Mouse (Mus musculus): Measurements from ENCODE around the gene Ksr2. TPM values are rescaled to one million over a fixed set of nuclear protein-coding genes. Genes with fewer than 3 reads are reported as not detected.
A peak's percentile ranks its signal among the peaks of the same experiment; 100 is the strongest.

The Ksr2 gene
- total and polyA plus RNA-seq, 3 experiments = 0.36 to 1.3 (median 1.2) TPM

- H3K4me3 ChIP-seq (replicated peaks in 1 of 3; ENCODE audit: low read depth in 2 of 3, low read length in 2 of 3, poor library complexity in 1 of 3) = no peak overlapping the region
- TF ChIP-seq SMC3 (IDR thresholded peaks at IDR 0.05; ENCODE audit: low read depth, low read length) (no peak), HCFC1 (IDR thresholded peaks at IDR 0.05; ENCODE audit: low read depth, low read length) (no peak), KAT2A (IDR thresholded peaks at IDR 0.05; ENCODE audit: insufficient replicate concordance, low read length) (no peak), JUN (IDR thresholded peaks at IDR 0.05; ENCODE audit: insufficient read depth, low read depth, low read length) (no peak), UBTF (IDR thresholded peaks at IDR 0.05; ENCODE audit: low read depth, low read length) (no peak), ZKSCAN1 (IDR thresholded peaks at IDR 0.05; ENCODE audit: borderline replicate concordance, low read depth, low read length) (no peak), TCF12 (IDR thresholded peaks at IDR 0.05; ENCODE audit: low read depth, low read length) (no peak), ETS1 (conservative IDR thresholded peaks at IDR 0.05; ENCODE audit: low read depth, low read length) (no peak), IRF4 (IDR thresholded peaks at IDR 0.05; ENCODE audit: low read depth, low read length) (no peak), ZMIZ1 (IDR thresholded peaks at IDR 0.05; ENCODE audit: low read depth, low read length) (no peak), JUND (conservative IDR thresholded peaks at IDR 0.05; ENCODE audit: low read depth, low read length) (no peak), MXI1 (IDR thresholded peaks at IDR 0.05; ENCODE audit: low read depth, low read length) (no peak), ZNF384 (IDR thresholded peaks at IDR 0.05; ENCODE audit: low read depth, low read length) (no peak), EP300 (IDR thresholded peaks at IDR 0.05; ENCODE audit: low read length) (no peak)
- H3K79me2 ChIP-seq (replicated peaks; ENCODE audit: control insufficient read depth, extremely low read depth, insufficient read depth, poor library complexity, severe bottlenecking) = no peaks in the 10 kb centered on the region
- no peak for DNase-seq (ENCODE audit: extremely low read depth)
- in situ Hi-C loops (cut with MboI; ENCODE audit: low pct_ligation_motif_present, low pct_unique_long_range_greater_than_20kb, low sequenced_read_pairs) = no loop called here
- H3K4me1 ChIP-seq (ENCODE audit: control insufficient read depth in 1 of 2, insufficient read depth in 2 of 2) = no peaks in the 10 kb centered on the region
- H3K27me3 ChIP-seq (replicated peaks) = no peaks in the 10 kb centered on the region
- H3K9ac ChIP-seq (ENCODE audit: insufficient read depth, low read depth) = no peak overlapping the region
- no peaks in the 10 kb centered on the region for H3K36me3 ChIP-seq (replicated peaks in 1 of 2; ENCODE audit: control insufficient read depth in 1 of 2, insufficient read depth in 1 of 2, low read length in 1 of 2)
- H3K4me2 ChIP-seq (ENCODE audit: insufficient read depth, low read depth, poor library complexity, severe bottlenecking) = no peak overlapping the region
- H3K9me3 ChIP-seq (replicated peaks; ENCODE audit: low read length) = no peaks in the 10 kb centered on the region
- dilution Hi-C loops (cut with MboI; ENCODE audit: extremely low pct_ligation_motif_present, extremely low pct_unique_long_range_greater_than_20kb, low sequenced_read_pairs) = no loop called here
- H3K27ac ChIP-seq (ENCODE audit: insufficient read depth, low read depth) = no peak overlapping the region
Observed at GRCm38 (mm10) chr5:117651238-117651886, 237.6 kb downstream of the Ksr2 start.

- Histone ChIP-seq H3K27ac (ENCODE audit: insufficient read depth, low read depth) (no peak overlapping the region), H3K9me3 (replicated peaks; ENCODE audit: low read length) (no peaks in the 10 kb centered on the region), H3K36me3 (replicated peaks in 1 of 2; ENCODE audit: control insufficient read depth in 1 of 2, insufficient read depth in 1 of 2, low read length in 1 of 2) (no peaks in the 10 kb centered on the region), H3K9ac (ENCODE audit: insufficient read depth, low read depth) (no peak overlapping the region), H3K79me2 (replicated peaks; ENCODE audit: control insufficient read depth, extremely low read depth, insufficient read depth, poor library complexity, severe bottlenecking) (no peaks in the 10 kb centered on the region), H3K4me1 (ENCODE audit: control insufficient read depth in 1 of 2, insufficient read depth in 2 of 2) (no peaks in the 10 kb centered on the region), H3K4me2 (ENCODE audit: insufficient read depth, low read depth, poor library complexity, severe bottlenecking) (no peak overlapping the region), H3K4me3 (replicated peaks in 1 of 3; ENCODE audit: low read depth in 2 of 3, low read length in 2 of 3, poor library complexity in 1 of 3) (no peak overlapping the region), H3K27me3 (replicated peaks) (no peaks in the 10 kb centered on the region)
- TF ChIP-seq NRF1 (IDR thresholded peaks at IDR 0.05; ENCODE audit: low read depth, low read length) = no peak
- TF ChIP-seq CTCF (conservative IDR thresholded peaks at IDR 0.05 in 1 of 2, IDR thresholded peaks at IDR 0.05 in 1 of 2; ENCODE audit: low read depth in 2 of 2, low read length in 2 of 2) = 0 out of 4 replicates have a peak, but pooled peaks of 1 of the 2 experiments have one; percentile 5
- dilution Hi-C loops (cut with MboI; ENCODE audit: extremely low pct_ligation_motif_present, extremely low pct_unique_long_range_greater_than_20kb, low sequenced_read_pairs) = no loop called here
- in situ Hi-C loops (cut with MboI; ENCODE audit: low pct_ligation_motif_present, low pct_unique_long_range_greater_than_20kb, low sequenced_read_pairs) = no loop called here
- no peak for DNase-seq (ENCODE audit: extremely low read depth)
Observed at GRCm38 (mm10) chr5:117658641-117659040, 244.8 kb downstream of the Ksr2 start.
